Mouse (Mus musculus) brain, embryonic 14.5 days (tissue): ENCODE results near the gene Orai3.

Experiments used
- CTCF ChIP-seq: fragments of 200-500 bp; IDR thresholded peaks from 2 replicates; pipeline ENCODE4 v1.5.1; 2012; ENCODE audit warnings: inconsistent platforms, mild to moderate bottlenecking, moderate library complexity, borderline replicate concordance; ENCODE audit not compliant: insufficient read depth, insufficient read length; ENCODE audit errors: extremely low read depth
- POLR2A ChIP-seq: fragments of 200-500 bp; IDR thresholded peaks from 2 replicates; pipeline ENCODE4 v1.6.1; 2012; ENCODE audit warnings: mild to moderate bottlenecking, inconsistent platforms, borderline replicate concordance; ENCODE audit not compliant: poor library complexity, insufficient read depth, insufficient read length, severe bottlenecking; ENCODE audit errors: extremely low read depth

DNA sequence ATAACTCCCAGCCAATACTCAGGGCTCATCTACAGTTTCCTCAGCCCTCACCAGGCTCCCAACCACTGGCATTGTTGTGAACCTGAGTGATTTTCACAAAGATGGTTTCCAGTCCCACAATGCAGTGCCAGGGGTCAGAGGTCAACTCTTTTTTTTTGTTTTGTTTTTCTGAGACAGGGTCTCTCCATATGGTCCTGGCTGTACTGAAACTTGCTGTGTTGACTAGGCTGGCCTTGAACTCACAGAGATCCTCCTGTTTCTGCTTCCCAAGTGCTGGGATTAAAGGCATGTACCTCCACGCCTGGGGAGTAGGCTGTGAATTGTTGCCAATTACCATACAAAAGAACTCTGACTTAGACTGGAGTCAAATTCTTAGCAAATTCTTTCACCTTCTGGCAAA lies 40.2 kb downstream of the Orai3 start:
- no peak for TF ChIP-seq CTCF
- no peak for TF ChIP-seq POLR2A
